Mouse (Mus musculus) embryonic fibroblast, embryonic 13.5 days (primary cell): ENCODE measurements around the gene Bach2.

Source experiments
- CTCF ChIP-seq: IDR thresholded peaks from 2 replicates; pipeline ENCODE4 v1.5.1; 2011; ENCODE audit warnings: mild to moderate bottlenecking, control low read depth, low read length, moderate library complexity, borderline replicate concordance; ENCODE audit not compliant: insufficient read depth
- POLR2A ChIP-seq: IDR thresholded peaks from 2 replicates; pipeline ENCODE4 v1.6.1; 2011; ENCODE audit warnings: low read depth, mild to moderate bottlenecking, control low read depth, low read length, moderate library complexity

DNA sequence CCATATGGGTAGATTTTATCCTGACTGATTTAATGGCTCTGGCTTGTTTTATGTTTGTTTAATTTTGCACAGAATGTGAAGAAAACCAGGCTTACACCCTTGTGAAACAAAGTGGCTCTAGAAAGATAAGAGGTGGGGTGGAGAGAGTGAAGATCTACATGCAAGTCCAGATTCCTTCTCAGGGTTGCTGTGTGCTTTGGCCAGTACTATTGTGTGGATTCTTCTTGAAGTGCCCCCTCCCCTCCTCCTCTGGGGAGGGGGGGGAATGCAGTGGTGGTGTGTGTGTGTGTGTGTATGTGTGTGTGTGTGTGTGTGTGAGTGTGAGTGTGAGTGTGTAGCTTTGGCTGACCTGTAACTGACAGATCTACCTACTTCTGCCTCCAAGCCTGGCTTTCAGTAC lies 383.0 kb downstream of the Bach2 start:
- TF ChIP-seq CTCF (no peak), POLR2A (no peak)
